Mouse (Mus musculus): ENCODE results near the gene Uvrag. TPM values are rescaled to one million over a fixed set of nuclear protein-coding genes. Genes with fewer than 3 reads are reported as not detected.

Gene Uvrag
- polyA plus RNA-seq, 1 experiment from 2014 or later, result 15.7 TPM

GRCm38 (mm10) chr7:98996791-98997190 is 144.2 kb downstream of the Uvrag start:
- no peaks in the 10 kb centered on the region for H3K27me3 ChIP-seq
- no peaks in the 10 kb centered on the region for H3K9me3 ChIP-seq
- no peak overlapping the region for H3K4me2 ChIP-seq (replicated peaks)
- 93% methylated on average over 6 of the region's 6 CpGs for WGBS
- no peak overlapping the region for H3K9ac ChIP-seq (replicated peaks)
- ATAC-seq (ENCODE audit: low FRiP score, low read depth), result no peak
- 0 out of 2 replicates have a peak, but pooled peaks cover 2% of the 10 kb centered on the region for H3K4me1 ChIP-seq
- H3K27ac ChIP-seq (replicated peaks), result no peak overlapping the region
- no peaks in the 10 kb centered on the region for H3K36me3 ChIP-seq
- no peak overlapping the region for H3K4me3 ChIP-seq

GRCm38 (mm10) chr7:98995126-98995727 is 145.7 kb downstream of the Uvrag start:
- no peak overlapping the region for H3K4me3 ChIP-seq
- H3K4me2 ChIP-seq (replicated peaks), result no peak overlapping the region
- ATAC-seq (ENCODE audit: low FRiP score, low read depth), result no peak
- no peak overlapping the region for H3K27ac ChIP-seq (replicated peaks)
- H3K9me3 ChIP-seq, result no peaks in the 10 kb centered on the region
- H3K27me3 ChIP-seq, result no peaks in the 10 kb centered on the region
- H3K4me1 ChIP-seq, result 0 out of 2 replicates have a peak, but pooled peaks cover 2% of the 10 kb centered on the region
- no peak overlapping the region for H3K9ac ChIP-seq (replicated peaks)
- whole genome bisulfite sequencing, result 86% methylated on average over 5 of the region's 5 CpGs
- H3K36me3 ChIP-seq, result no peaks in the 10 kb centered on the region

- H3K36me3 ChIP-seq, result no peaks in the 10 kb centered on the region
- 80% methylated on average over 6 of the region's 6 CpGs for WGBS
- no peak for ATAC-seq (ENCODE audit: low FRiP score, low read depth)
- H3K9me3 ChIP-seq, result no peaks in the 10 kb centered on the region
- no peak overlapping the region for H3K4me2 ChIP-seq (replicated peaks)
- no peak overlapping the region for H3K4me3 ChIP-seq
- H3K9ac ChIP-seq (replicated peaks), result no peak overlapping the region
- H3K27me3 ChIP-seq, result no peaks in the 10 kb centered on the region
- H3K27ac ChIP-seq (replicated peaks), result no peak overlapping the region
- 0 out of 2 replicates have a peak, but pooled peaks cover 2% of the 10 kb centered on the region for H3K4me1 ChIP-seq
Measured at GRCm38 (mm10) chr7:98994137-98994536, 146.8 kb downstream of the Uvrag start.

GRCm38 (mm10) chr7:98993395-98993794 is 147.5 kb downstream of the Uvrag start:
- Histone ChIP-seq H3K4me3 (no peak overlapping the region), H3K9me3 (no peaks in the 10 kb centered on the region), H3K27ac (replicated peaks) (no peak overlapping the region), H3K9ac (replicated peaks) (no peak overlapping the region), H3K4me1 (0 out of 2 replicates have a peak, but pooled peaks cover 2% of the 10 kb centered on the region), H3K36me3 (no peaks in the 10 kb centered on the region), H3K4me2 (replicated peaks) (no peak overlapping the region), H3K27me3 (no peaks in the 10 kb centered on the region)
- ATAC-seq (ENCODE audit: low FRiP score, low read depth), result no peak
- WGBS, result 91% methylated on average over 4 of the region's 4 CpGs

GRCm38 (mm10) chr7:98991204-98991761 is 149.7 kb downstream of the Uvrag start:
- no peak for ATAC-seq (ENCODE audit: low FRiP score, low read depth)
- Histone ChIP-seq H3K27ac (replicated peaks) (no peak overlapping the region), H3K4me3 (no peak overlapping the region), H3K9me3 (no peaks in the 10 kb centered on the region), H3K27me3 (no peaks in the 10 kb centered on the region), H3K4me2 (replicated peaks) (no peak overlapping the region), H3K4me1 (0 out of 2 replicates have a peak, but pooled peaks cover 2% of the 10 kb centered on the region), H3K36me3 (no peaks in the 10 kb centered on the region), H3K9ac (replicated peaks) (no peak overlapping the region)
- 95% methylated on average over 2 of the region's 2 CpGs for WGBS

GRCm38 (mm10) chr7:98990510-98990909 is 150.4 kb downstream of the Uvrag start:
- no peak for ATAC-seq (ENCODE audit: low FRiP score, low read depth)
- H3K27me3 ChIP-seq, result no peaks in the 10 kb centered on the region
- no peak overlapping the region for H3K4me3 ChIP-seq
- no peaks in the 10 kb centered on the region for H3K9me3 ChIP-seq
- H3K4me2 ChIP-seq (replicated peaks), result no peak overlapping the region
- H3K36me3 ChIP-seq, result no peaks in the 10 kb centered on the region
- no peak overlapping the region for H3K9ac ChIP-seq (replicated peaks)
- no peaks in the 10 kb centered on the region for H3K4me1 ChIP-seq
- 91% methylated on average over 1 of the region's 1 CpGs for WGBS
- no peak overlapping the region for H3K27ac ChIP-seq (replicated peaks)

GRCm38 (mm10) chr7:98986962-98987441 is 153.9 kb downstream of the Uvrag start:
- Histone ChIP-seq H3K4me1 (0 out of 2 replicates have a peak, but pooled peaks cover 5% of the 10 kb centered on the region), H3K9me3 (no peaks in the 10 kb centered on the region), H3K27me3 (no peaks in the 10 kb centered on the region), H3K27ac (replicated peaks) (no peak overlapping the region), H3K4me2 (replicated peaks) (no peak overlapping the region), H3K9ac (replicated peaks) (no peak overlapping the region), H3K36me3 (no peaks in the 10 kb centered on the region), H3K4me3 (no peak overlapping the region)
- no peak for ATAC-seq (ENCODE audit: low FRiP score, low read depth)
- WGBS, result 94% methylated on average over 14 of the region's 14 CpGs

- Histone ChIP-seq H3K36me3 (no peaks in the 10 kb centered on the region), H3K9ac (replicated peaks) (no peak overlapping the region), H3K9me3 (no peaks in the 10 kb centered on the region), H3K27me3 (no peaks in the 10 kb centered on the region), H3K4me1 (0 out of 2 replicates have a peak, but pooled peaks cover 5% of the 10 kb centered on the region), H3K4me2 (replicated peaks) (no peak overlapping the region), H3K4me3 (no peak overlapping the region), H3K27ac (replicated peaks) (no peak overlapping the region)
- 81% methylated on average over 2 of the region's 2 CpGs for WGBS
- no peak for ATAC-seq (ENCODE audit: low FRiP score, low read depth)
Measured at GRCm38 (mm10) chr7:98985935-98986334, 155.0 kb downstream of the Uvrag start.

GRCm38 (mm10) chr7:98985489-98985888 is 155.5 kb downstream of the Uvrag start:
- WGBS, result 81% methylated on average over 6 of the region's 6 CpGs
- Histone ChIP-seq H3K4me2 (replicated peaks) (no peak overlapping the region), H3K27me3 (no peaks in the 10 kb centered on the region), H3K9ac (replicated peaks) (no peak overlapping the region), H3K4me3 (no peak overlapping the region), H3K36me3 (no peaks in the 10 kb centered on the region), H3K27ac (replicated peaks) (no peak overlapping the region), H3K9me3 (no peaks in the 10 kb centered on the region), H3K4me1 (0 out of 2 replicates have a peak, but pooled peaks cover 5% of the 10 kb centered on the region)
- ATAC-seq (ENCODE audit: low FRiP score, low read depth), result no peak

GRCm38 (mm10) chr7:98984319-98984718 is 156.6 kb downstream of the Uvrag start:
- Histone ChIP-seq H3K4me1 (0 out of 2 replicates have a peak, but pooled peaks cover 5% of the 10 kb centered on the region), H3K9me3 (no peaks in the 10 kb centered on the region), H3K27me3 (no peaks in the 10 kb centered on the region), H3K9ac (replicated peaks) (no peak overlapping the region), H3K27ac (replicated peaks) (no peak overlapping the region), H3K36me3 (no peaks in the 10 kb centered on the region), H3K4me3 (no peak overlapping the region), H3K4me2 (replicated peaks) (no peak overlapping the region)
- ATAC-seq (ENCODE audit: low FRiP score, low read depth), result no peak
- whole genome bisulfite sequencing, result 29% methylated on average over 7 of the region's 7 CpGs

- no peak overlapping the region for H3K27ac ChIP-seq (replicated peaks)
- 71% methylated on average over 12 of the region's 12 CpGs for WGBS
- H3K4me3 ChIP-seq, result no peak overlapping the region
- H3K4me2 ChIP-seq (replicated peaks), result no peak overlapping the region
- H3K9ac ChIP-seq (replicated peaks), result no peak overlapping the region
- no peaks in the 10 kb centered on the region for H3K36me3 ChIP-seq
- H3K4me1 ChIP-seq, result 0 out of 2 replicates have a peak, but pooled peaks cover 5% of the 10 kb centered on the region
- H3K27me3 ChIP-seq, result no peaks in the 10 kb centered on the region
- H3K9me3 ChIP-seq, result no peaks in the 10 kb centered on the region
- no peak for ATAC-seq (ENCODE audit: low FRiP score, low read depth)
Measured at GRCm38 (mm10) chr7:98983058-98983457, 157.9 kb downstream of the Uvrag start.

- Histone ChIP-seq H3K4me3 (no peak overlapping the region), H3K36me3 (no peaks in the 10 kb centered on the region), H3K4me2 (replicated peaks) (no peak overlapping the region), H3K9ac (replicated peaks) (no peak overlapping the region), H3K4me1 (0 out of 2 replicates have a peak, but pooled peaks cover 5% of the 10 kb centered on the region), H3K27ac (replicated peaks) (no peak overlapping the region), H3K27me3 (no peaks in the 10 kb centered on the region), H3K9me3 (no peaks in the 10 kb centered on the region)
- no peak for ATAC-seq (ENCODE audit: low FRiP score, low read depth)
- 88% methylated on average over 6 of the region's 6 CpGs for whole genome bisulfite sequencing
Measured at GRCm38 (mm10) chr7:98981423-98981822, 159.5 kb downstream of the Uvrag start.

Data from midbrain, embryonic 12.5 days (tissue).